Mouse (Mus musculus) stomach, embryonic 15.5 days (tissue): ENCODE results near the gene Sec11a. TPM values are rescaled to one million over a fixed set of nuclear protein-coding genes. Genes with fewer than 3 reads are reported as not detected.
"Not testable (repeated sequence)": the region's sequence is repeated elsewhere in the genome, so short reads cannot be mapped to it uniquely, and the experiment has no call there.

Source experiments
- ATAC-seq: fragments of 200-750 bp; cut with Nextera tagmentation; 2 replicates; pipeline ENCODE4 v1.8.0; 2017; ENCODE audit warnings: low read depth, moderate number of reproducible peaks, moderate TSS enrichment; ENCODE audit not compliant: insufficient read depth, low FRiP score
- H3K27ac ChIP-seq: fragments of 300-500 bp; sonication (generic); 2 replicates; pipeline ENCODE4 v1.5.1; 2015; ENCODE audit warnings: mild to moderate bottlenecking, inconsistent platforms
- H3K27me3 ChIP-seq: fragments of 300-500 bp; sonication (generic); replicated peaks from 2 replicates; pipeline ENCODE4 v1.6.1; 2015; ENCODE audit warnings: inconsistent platforms
- H3K36me3 ChIP-seq: fragments of 300-500 bp; sonication (generic); 2 replicates; pipeline ENCODE4 v1.6.1; 2015; ENCODE audit warnings: inconsistent platforms
- H3K4me1 ChIP-seq: fragments of 300-500 bp; sonication (generic); 2 replicates; pipeline ENCODE4 v1.6.1; 2015; ENCODE audit warnings: inconsistent platforms
- H3K4me2 ChIP-seq: fragments of 300-500 bp; sonication (generic); 2 replicates; pipeline ENCODE4 v1.6.1; 2015; ENCODE audit warnings: mild to moderate bottlenecking, inconsistent platforms
- H3K4me3 ChIP-seq: fragments of 300-500 bp; sonication (generic); replicated peaks from 2 replicates; pipeline ENCODE4 v1.5.1; 2015; ENCODE audit warnings: inconsistent platforms
- H3K9ac ChIP-seq: fragments of 300-500 bp; sonication (generic); 2 replicates; pipeline ENCODE4 v1.6.1; 2015; ENCODE audit warnings: inconsistent platforms
- H3K9me3 ChIP-seq: fragments of 300-500 bp; sonication (generic); 2 replicates; pipeline ENCODE4 v1.6.1; 2016; ENCODE audit warnings: inconsistent platforms
- WGBS: fragments of 180-500 bp; shearing (Covaris S2); methylation state at CpG from one replicate; pipeline ENCODE4 v1.1.7; 2015; 5-methylcytosine and 5-hydroxymethylcytosine counted together
- polyA plus RNA-seq: library from polyadenylated mRNA; unstranded; fragments of >200 nt; fragmentation: Nextera tagmentation; extraction: Ambion mirVana; gene quantifications from 2 replicates; pipeline ENCODE4 v1.2.1, GENCODE M21; 2015

Gene Sec11a
- polyA plus RNA-seq, 1 experiment from 2014 or later, result 258 TPM

- no peak overlapping the region for H3K27ac ChIP-seq
- ATAC-seq, result peak; percentile 59; the same call in 1 of the 2 replicates
- no peaks in the 10 kb centered on the region for H3K27me3 ChIP-seq
- peaks cover 7% of the 10 kb centered on the region; the same call in 1 of the 2 replicates for H3K4me1 ChIP-seq
- H3K9me3 ChIP-seq, result no peaks in the 10 kb centered on the region
- no peak overlapping the region for H3K4me3 ChIP-seq
- H3K4me2 ChIP-seq, result no peak overlapping the region
- H3K36me3 ChIP-seq, result no peaks in the 10 kb centered on the region
- no peak overlapping the region; the same call in 1 of the 2 replicates for H3K9ac ChIP-seq
- WGBS, result 22% methylated on average over 6 of the region's 6 CpGs
Measured at GRCm38 (mm10) chr7:80986458-80987187, 39.0 kb upstream of the Sec11a start.

DNA sequence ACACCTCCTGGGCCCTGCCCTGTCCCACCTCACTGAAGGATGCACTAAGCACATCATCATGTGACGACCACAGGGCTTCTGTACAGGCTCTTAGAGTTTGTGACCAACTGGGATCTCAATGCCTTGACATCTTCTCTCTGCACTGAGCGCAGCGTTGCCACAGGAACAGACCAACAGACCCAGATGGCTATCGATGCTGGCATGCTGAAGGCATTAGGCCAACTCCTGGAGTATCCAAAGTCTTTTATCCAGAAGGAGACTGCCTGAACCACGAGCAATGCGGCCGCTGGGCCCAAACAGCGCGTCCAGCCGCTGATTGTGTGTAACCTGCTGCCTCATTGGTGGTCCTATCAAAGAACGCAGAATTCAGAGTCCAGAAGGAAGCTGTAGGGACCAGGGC is 33.0 kb upstream of the Sec11a start:
- no peak for ATAC-seq
- H3K36me3 ChIP-seq, result no peaks in the 10 kb centered on the region
- H3K27me3 ChIP-seq, result no peaks in the 10 kb centered on the region
- H3K27ac ChIP-seq, result no peak overlapping the region
- H3K4me1 ChIP-seq, result no peaks in the 10 kb centered on the region
- no peaks in the 10 kb centered on the region for H3K9me3 ChIP-seq
- H3K4me2 ChIP-seq, result no peak overlapping the region
- H3K9ac ChIP-seq, result no peak overlapping the region
- WGBS, result 89% methylated on average over 11 of the region's 11 CpGs
- H3K4me3 ChIP-seq, result no peak overlapping the region

- WGBS, result 23% methylated on average over 3 of the region's 3 CpGs
- not testable (repeated sequence) for H3K27me3 ChIP-seq, H3K36me3 ChIP-seq, H3K9ac ChIP-seq, H3K4me3 ChIP-seq, H3K4me1 ChIP-seq, ATAC-seq, H3K4me2 ChIP-seq, H3K9me3 ChIP-seq, H3K27ac ChIP-seq
Measured at GRCm38 (mm10) chr7:80973638-80974015, 26.0 kb upstream of the Sec11a start.

DNA sequence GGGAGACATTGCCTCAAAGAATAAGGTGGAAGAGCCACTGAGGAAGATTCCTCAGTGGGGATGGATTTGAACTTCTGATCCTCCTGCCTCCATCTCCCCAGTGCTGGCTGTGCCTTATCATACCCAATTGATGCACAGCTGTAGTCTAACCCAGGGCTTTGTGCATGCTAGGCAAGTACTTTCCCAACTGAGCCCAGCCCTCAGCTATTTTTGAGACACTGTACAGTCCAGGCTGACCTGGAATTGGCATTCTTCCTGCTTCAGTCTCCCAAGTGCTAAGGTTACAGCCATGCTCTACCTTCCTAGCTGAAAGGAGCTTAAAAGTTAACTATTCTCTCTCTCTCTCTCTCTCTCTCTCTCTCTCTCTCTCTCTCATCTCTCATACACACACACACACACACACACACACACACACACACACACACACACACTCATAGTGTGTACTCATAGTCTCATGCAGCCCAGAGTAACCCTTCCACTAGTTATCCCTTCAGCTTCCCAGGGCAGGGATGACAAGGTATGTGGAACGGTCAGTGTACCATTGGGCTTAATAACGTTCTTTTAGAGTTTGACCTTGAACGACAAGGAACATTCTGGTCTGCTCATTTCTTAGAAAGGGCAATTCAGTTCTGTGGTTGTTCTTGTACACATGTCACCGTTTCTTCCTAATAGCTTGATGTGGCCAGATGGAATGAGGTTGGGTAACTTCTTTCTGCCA is 25.5 kb upstream of the Sec11a start:
- H3K36me3 ChIP-seq, H3K4me3 ChIP-seq, H3K9me3 ChIP-seq, H3K4me2 ChIP-seq, H3K9ac ChIP-seq, ATAC-seq, H3K27ac ChIP-seq, H3K27me3 ChIP-seq, H3K4me1 ChIP-seq: not testable (repeated sequence)
- WGBS, result 62% methylated on average over 4 of the region's 4 CpGs

DNA sequence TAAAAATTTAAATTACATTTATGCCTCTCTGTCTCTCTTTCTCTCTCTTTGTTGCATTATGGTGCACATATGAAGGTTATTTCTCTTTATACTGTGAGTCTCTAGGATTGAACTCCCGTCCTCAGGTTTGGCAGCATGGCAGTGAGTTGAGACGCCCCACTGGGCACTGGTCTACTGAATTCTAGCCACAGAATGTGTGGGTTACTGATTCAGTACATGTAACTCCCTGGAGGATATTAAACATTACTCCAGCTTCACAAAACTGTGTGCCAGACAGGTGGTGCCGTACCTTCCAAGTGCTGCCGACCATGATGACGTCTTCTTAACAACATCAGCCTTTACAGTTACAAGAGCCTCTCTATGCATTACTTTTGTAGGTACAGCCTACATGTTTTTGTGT is 24.5 kb upstream of the Sec11a start:
- H3K27me3 ChIP-seq, result no peaks in the 10 kb centered on the region
- no peak overlapping the region for H3K4me3 ChIP-seq
- 88% methylated on average over 5 of the region's 5 CpGs for WGBS
- ATAC-seq, result no peak
- no peak overlapping the region for H3K4me2 ChIP-seq
- H3K4me1 ChIP-seq, result no peaks in the 10 kb centered on the region
- no peak overlapping the region for H3K9ac ChIP-seq
- no peaks in the 10 kb centered on the region for H3K9me3 ChIP-seq
- H3K36me3 ChIP-seq, result no peaks in the 10 kb centered on the region
- H3K27ac ChIP-seq, result no peak overlapping the region

GRCm38 (mm10) chr7:80971419-80971818 is 23.8 kb upstream of the Sec11a start:
- no peak overlapping the region for H3K9ac ChIP-seq
- no peak overlapping the region for H3K27ac ChIP-seq
- ATAC-seq, result no peak
- WGBS, result 72% methylated on average over 2 of the region's 2 CpGs
- no peaks in the 10 kb centered on the region for H3K4me1 ChIP-seq
- H3K4me3 ChIP-seq, result no peak overlapping the region
- H3K9me3 ChIP-seq, result no peaks in the 10 kb centered on the region
- H3K27me3 ChIP-seq, result no peaks in the 10 kb centered on the region
- H3K4me2 ChIP-seq, result no peak overlapping the region
- H3K36me3 ChIP-seq, result no peaks in the 10 kb centered on the region

- WGBS, result 58% methylated on average over 3 of the region's 3 CpGs
Measured at GRCm38 (mm10) chr7:80970913-80971312, 23.3 kb upstream of the Sec11a start.

DNA sequence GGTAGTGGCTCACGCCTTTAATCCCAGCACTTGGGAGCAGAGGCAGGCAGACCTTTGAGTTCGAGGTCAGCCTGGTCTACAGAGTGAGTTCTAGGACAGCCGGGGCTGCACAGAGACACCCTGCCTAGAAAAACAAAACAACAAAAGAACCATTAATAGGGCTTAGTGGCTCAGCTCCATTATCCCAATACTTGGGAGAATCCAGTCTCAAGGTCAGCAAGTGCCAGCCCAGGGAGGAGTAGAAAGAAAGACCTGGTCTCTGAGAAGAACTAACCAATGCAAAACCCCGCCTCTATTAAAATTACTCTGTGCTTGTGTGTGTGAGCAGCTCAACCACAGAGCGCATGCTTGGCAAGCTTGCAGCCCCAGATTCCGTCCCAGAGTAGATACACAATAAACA is 15.2 kb upstream of the Sec11a start:
- Histone ChIP-seq H3K27me3 (no peaks in the 10 kb centered on the region), H3K36me3 (no peaks in the 10 kb centered on the region), H3K4me3 (no peak overlapping the region), H3K4me1 (no peaks in the 10 kb centered on the region), H3K27ac (no peak overlapping the region), H3K4me2 (no peak overlapping the region), H3K9ac (no peak overlapping the region), H3K9me3 (no peaks in the 10 kb centered on the region)
- 70% methylated on average over 6 of the region's 6 CpGs for WGBS
- no peak for ATAC-seq

More at GRCm38 (mm10) chr7:80970913-80971312, 23.3 kb upstream of the Sec11a start:
- ATAC-seq, result no peak
- no peaks in the 10 kb centered on the region for H3K4me1 ChIP-seq
- H3K27me3 ChIP-seq, result no peaks in the 10 kb centered on the region
- no peak overlapping the region for H3K4me3 ChIP-seq
- H3K4me2 ChIP-seq, result no peak overlapping the region
- H3K27ac ChIP-seq, result no peak overlapping the region
- no peaks in the 10 kb centered on the region for H3K9me3 ChIP-seq
- no peak overlapping the region for H3K9ac ChIP-seq
- H3K36me3 ChIP-seq, result no peaks in the 10 kb centered on the region

- Histone ChIP-seq H3K27ac (no peak overlapping the region), H3K4me2 (no peak overlapping the region), H3K27me3 (no peaks in the 10 kb centered on the region), H3K9me3 (no peaks in the 10 kb centered on the region), H3K4me1 (no peaks in the 10 kb centered on the region), H3K9ac (no peak overlapping the region), H3K4me3 (no peak overlapping the region), H3K36me3 (no peaks in the 10 kb centered on the region)
- no peak for ATAC-seq
- 68% methylated on average over 3 of the region's 3 CpGs for WGBS
Measured at GRCm38 (mm10) chr7:80959003-80959402, 11.4 kb upstream of the Sec11a start.

- WGBS, result 78% methylated on average over 2 of the region's 2 CpGs
- Histone ChIP-seq H3K9me3 (no peaks in the 10 kb centered on the region), H3K36me3 (no peaks in the 10 kb centered on the region), H3K4me1 (no peaks in the 10 kb centered on the region), H3K4me2 (no peak overlapping the region), H3K9ac (no peak overlapping the region), H3K27ac (no peak overlapping the region), H3K4me3 (no peak overlapping the region), H3K27me3 (no peaks in the 10 kb centered on the region)
- ATAC-seq, result no peak
Measured at GRCm38 (mm10) chr7:80956891-80957290, 9.3 kb upstream of the Sec11a start.

DNA sequence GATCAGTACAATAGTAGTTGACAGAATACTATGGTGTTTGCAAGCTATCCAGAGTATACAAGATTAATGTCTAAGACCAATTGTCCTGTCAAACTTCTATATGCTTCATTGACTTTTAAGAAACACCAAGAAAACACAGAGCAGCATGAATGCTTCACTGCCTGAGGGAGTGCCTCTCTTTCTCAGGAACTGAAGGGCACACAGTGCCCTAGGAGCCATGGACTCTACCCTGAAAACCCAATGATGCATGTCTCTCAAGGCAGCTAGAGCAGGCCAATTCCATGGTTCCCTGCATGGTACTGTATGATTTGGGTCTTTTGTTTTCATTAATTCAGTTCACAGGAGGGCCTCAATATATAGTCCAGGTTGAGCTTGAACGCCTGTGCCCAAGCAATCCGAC is 6.7 kb upstream of the Sec11a start:
- H3K4me1 ChIP-seq, result no peaks in the 10 kb centered on the region
- no peak overlapping the region for H3K9ac ChIP-seq
- ATAC-seq, result no peak
- 80% methylated on average over 2 of the region's 2 CpGs for WGBS
- no peak overlapping the region for H3K27ac ChIP-seq
- H3K4me3 ChIP-seq, result no peak overlapping the region
- H3K4me2 ChIP-seq, result no peak overlapping the region
- no peaks in the 10 kb centered on the region for H3K9me3 ChIP-seq
- no peaks in the 10 kb centered on the region for H3K36me3 ChIP-seq
- no peaks in the 10 kb centered on the region for H3K27me3 ChIP-seq

GRCm38 (mm10) chr7:80952140-80952539 is 4.6 kb upstream of the Sec11a start:
- no peak overlapping the region for H3K9ac ChIP-seq
- no peaks in the 10 kb centered on the region for H3K9me3 ChIP-seq
- H3K4me1 ChIP-seq, result no peaks in the 10 kb centered on the region
- no peaks in the 10 kb centered on the region for H3K27me3 ChIP-seq
- no peak overlapping the region for H3K4me3 ChIP-seq
- WGBS, result 54% methylated on average over 3 of the region's 3 CpGs
- ATAC-seq, result no peak
- no peaks in the 10 kb centered on the region for H3K36me3 ChIP-seq
- no peak overlapping the region for H3K27ac ChIP-seq
- H3K4me2 ChIP-seq, result no peak overlapping the region
